ENCODE assay signal across 10 mouse cellular contexts in genomic region chr5:131824197-131824991, GRCm38 (mm10).
A peak's percentile ranks its signal among the peaks of the same experiment; 100 is the strongest.
DNase-seq lines count a peak whose midpoint lies in the region; ATAC-seq lines count a peak whose summit lies in the region.
"Had no signal": no experiment of that assay in that cellular context is flagged by ENCODE, and none has a peak within 500 bp of the region (broad histone marks: within the 10 kb centered on the region; RNA-seq: fewer than 3 reads in every experiment).

No protein-coding gene starts in this region.

- H3K9me3 ChIP-seq in forebrain, embryonic 11.5 days (ENCODE audit: control insufficient read depth, low read length) = no peaks in the 10 kb centered on the region

- H3K36me3 ChIP-seq in forebrain, embryonic 11.5 days (ENCODE audit: control insufficient read depth, insufficient read depth, low read length) = no peaks in the 10 kb centered on the region

- 0 out of 2 replicates have a peak overlapping the region, but pooled peaks have one; percentile 38 for H3K27ac ChIP-seq in forebrain, embryonic 11.5 days (ENCODE audit: low read depth, low read length)
- H3K27ac ChIP-seq: macrophage had no signal

- WGBS in forebrain, embryonic 11.5 days = 10% methylated on average over 11 of the region's 11 CpGs

- H3K9ac ChIP-seq in forebrain, embryonic 11.5 days (ENCODE audit: low read length) = no peak overlapping the region

- no peak overlapping the region for H3K4me2 ChIP-seq in forebrain, embryonic 11.5 days (ENCODE audit: low read depth, low read length, severe bottlenecking)

- H3K4me1 ChIP-seq in forebrain, embryonic 11.5 days (replicated peaks; ENCODE audit: control insufficient read depth, insufficient read depth, low read length) = peaks cover 7% of the 10 kb centered on the region

- H3K4me3 ChIP-seq in forebrain, embryonic 11.5 days (ENCODE audit: low read depth, low read length) = no peak overlapping the region

- intact Hi-C loops in heart, postnatal 25 days (cut with DNase I) = no loop called here

- H3K27me3 ChIP-seq in forebrain, embryonic 11.5 days (ENCODE audit: control insufficient read depth, insufficient read depth, low read length) = no peaks in the 10 kb centered on the region; the same call in 1 of the 2 replicates

- ATAC-seq in forebrain, embryonic 11.5 days (replicated peaks; ENCODE audit: low FRiP score) = peak; percentile 46; the same call in 1 of the 2 replicates

- peak; percentile 56 for DNase-seq in right cerebral cortex, postnatal 25 days
- DNase-seq in right cerebral cortex, postnatal 4 days = no peak
- peak; percentile 60 for DNase-seq in forebrain, embryonic 11.5 days (ENCODE audit: low spot score)
- DNase-seq in layer of hippocampus, postnatal 14 days (ENCODE audit: low spot score in 2 of 2) = peak; percentile 62 to 72
- peak; percentile 46 for DNase-seq in telencephalon, adult 2 months (ENCODE audit: low read depth, low spot score)
- no peak for DNase-seq in ovary, postnatal 36 days (ENCODE audit: low spot score)
- no peak for DNase-seq in heart, postnatal 25 days (ENCODE audit: low spot score)
- DNase-seq in lung, adult 18-20 months = no peak
- DNase-seq: kidney, postnatal 36 days had no signal

Comparison
In these comparisons a context has a peak if more than half of its experiments do, and no peak if none do; other contexts are left out.
1. DNase-seq: peak in right cerebral cortex, postnatal 25 days (single experiment), forebrain, embryonic 11.5 days (single experiment), layer of hippocampus, postnatal 14 days (2 of 2) and telencephalon, adult 2 months (single experiment); none in right cerebral cortex, postnatal 4 days (single experiment), ovary, postnatal 36 days (single experiment), heart, postnatal 25 days (single experiment) and lung, adult 18-20 months (0 of 2).